Mouse (Mus musculus) CD4-positive helper T cell, adult 2 months (primary cell): ENCODE data around the gene Rps12-ps3.

Experiments
- DNase-seq: peaks from one replicate; pipeline ENCODE4 v3.0.0-alpha.2; 2012; ENCODE audit warnings: low read depth, missing footprints, low spot score

Gene Rps12-ps3

DNA sequence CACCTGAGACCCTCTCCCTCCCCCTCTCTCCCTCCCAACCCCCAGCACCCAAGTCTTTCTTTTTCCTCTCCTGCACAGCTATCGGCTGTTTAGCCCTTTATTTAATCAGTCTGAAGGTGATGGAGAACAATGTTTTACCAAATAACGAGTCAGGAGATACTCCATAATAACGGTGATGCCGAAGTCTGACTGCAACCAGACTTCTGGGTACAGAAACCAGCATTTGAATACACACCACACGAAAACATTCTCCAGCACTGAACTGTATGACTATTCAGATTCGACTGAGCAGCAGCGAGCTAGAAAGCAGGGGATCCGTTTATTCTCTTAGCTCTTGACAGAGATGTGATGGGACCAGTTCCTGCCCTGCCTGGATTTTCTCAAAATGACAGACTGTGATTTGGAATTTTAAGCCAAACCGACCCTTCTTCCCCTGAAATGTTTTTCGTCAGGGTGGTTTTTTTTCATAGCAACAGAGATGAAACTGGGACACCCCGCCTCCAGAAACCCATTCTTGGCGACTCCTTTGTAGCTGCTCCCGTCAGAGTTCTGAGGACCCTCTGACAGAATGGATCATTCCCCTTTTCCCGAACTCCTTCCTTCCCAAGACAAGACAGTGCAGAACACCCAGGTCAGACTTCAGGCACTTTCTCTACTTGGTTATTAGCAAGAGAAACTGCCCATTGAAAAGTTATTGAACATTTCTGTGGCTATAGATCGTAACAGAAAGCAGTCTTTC, 29.2 kb downstream of the Rps12-ps3 start:
- no peak for DNase-seq

DNA sequence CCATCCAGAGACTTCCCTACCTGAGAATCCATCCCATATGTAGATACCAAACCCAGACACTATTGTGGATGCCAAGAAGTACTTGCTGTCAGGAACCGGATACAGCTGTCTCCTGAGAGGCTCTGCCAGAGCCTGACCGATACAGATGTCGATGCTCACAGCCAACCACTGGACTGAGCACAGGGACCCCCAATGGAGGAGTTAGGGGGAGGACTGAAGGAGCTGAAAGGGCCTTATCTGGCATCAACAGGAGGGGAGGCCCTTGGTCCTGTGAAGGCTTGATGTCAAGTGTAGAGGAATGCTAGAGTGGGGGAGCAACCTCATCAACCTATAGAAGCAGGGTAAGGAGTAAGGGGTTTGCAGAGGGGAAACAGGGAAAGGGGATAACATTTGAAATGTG, 30.7 kb downstream of the Rps12-ps3 start:
- no peak for DNase-seq

GRCm38 (mm10) chr19:59354906-59355305, 32.8 kb downstream of the Rps12-ps3 start:
- DNase-seq, result no peak

- no peak for DNase-seq
Measured at GRCm38 (mm10) chr19:59356388-59356787, 34.3 kb downstream of the Rps12-ps3 start.

GRCm38 (mm10) chr19:59356843-59357595, 34.9 kb downstream of the Rps12-ps3 start:
- no peak for DNase-seq

DNA sequence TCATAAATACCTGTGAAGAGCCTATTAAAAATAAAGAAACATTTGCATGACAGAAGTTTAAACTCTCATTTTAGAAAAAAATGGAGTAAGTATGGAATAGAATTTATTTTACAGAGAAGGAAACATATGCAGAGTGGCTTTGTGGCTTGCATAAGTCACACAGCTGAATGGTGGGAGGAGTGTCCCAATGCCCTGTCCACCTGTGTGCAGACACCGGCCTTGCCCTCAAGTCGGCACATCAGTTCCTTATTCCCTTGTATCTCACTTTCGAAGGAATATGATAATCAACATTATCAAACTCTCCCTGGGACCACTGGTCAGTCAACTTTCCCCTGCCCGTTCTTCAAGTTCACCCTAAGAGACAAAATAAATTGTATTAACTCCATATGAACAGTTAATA, 35.8 kb downstream of the Rps12-ps3 start:
- no peak for DNase-seq

GRCm38 (mm10) chr19:59359202-59359601, 37.1 kb downstream of the Rps12-ps3 start:
- DNase-seq, result no peak

DNA sequence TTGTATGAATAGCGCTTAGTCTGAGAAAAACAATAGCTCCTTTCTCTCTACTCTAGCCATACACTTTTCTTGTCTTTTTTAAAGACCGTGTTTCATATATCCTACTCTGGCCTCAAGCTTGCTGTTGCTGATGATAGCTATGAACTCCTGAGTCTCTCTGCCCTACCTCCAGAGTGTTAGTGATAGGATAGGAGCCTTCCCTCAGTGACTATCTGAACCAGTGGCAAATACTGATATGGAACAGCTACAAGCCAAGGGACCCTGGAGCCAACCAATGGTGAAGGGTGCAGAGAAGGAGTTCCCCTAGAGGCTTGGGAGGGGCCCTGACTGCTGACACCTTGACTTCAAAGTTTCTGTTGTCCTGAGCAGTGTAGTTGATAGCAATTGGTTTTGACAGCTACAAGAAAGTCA, 38.4 kb downstream of the Rps12-ps3 start:
- no peak for DNase-seq

DNA sequence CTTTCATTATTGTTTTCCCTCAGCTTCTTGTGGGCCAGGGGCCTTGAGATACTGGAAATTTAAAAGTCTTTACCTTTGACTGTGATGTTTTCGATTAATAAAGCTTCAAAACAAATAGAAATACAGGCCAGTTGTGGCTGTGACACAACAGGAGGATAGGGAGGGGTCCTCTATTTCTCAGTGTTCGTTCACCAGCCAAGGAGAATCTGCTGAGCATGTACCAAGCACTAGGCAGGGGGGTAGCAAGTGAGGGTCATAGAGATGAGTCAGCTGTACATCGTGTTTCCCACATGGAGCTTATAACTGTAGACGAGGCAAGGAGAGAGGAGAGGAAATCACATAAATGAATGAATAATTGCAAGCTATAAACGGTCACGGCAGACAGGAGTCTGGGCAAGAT, 40.6 kb downstream of the Rps12-ps3 start:
- no peak for DNase-seq

DNA sequence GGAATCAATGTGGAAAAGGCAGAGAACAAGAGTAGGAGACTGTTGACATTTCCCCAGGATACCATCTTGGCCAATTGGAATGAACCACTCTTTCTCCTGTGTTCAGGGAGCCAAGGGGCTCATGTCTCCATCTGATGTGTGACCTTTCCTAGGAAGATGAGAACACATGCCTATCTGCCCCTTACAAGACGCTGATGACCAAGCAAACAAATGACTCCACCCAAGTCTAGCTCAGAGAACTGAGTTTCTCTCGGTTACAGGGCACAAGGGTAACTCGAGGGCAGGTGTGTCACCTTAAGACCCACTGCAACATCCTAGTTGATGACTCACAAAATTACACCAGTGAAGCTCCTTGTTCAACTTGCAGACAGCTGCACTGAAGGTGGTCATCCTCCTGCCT, 41.6 kb downstream of the Rps12-ps3 start:
- no peak for DNase-seq

DNA sequence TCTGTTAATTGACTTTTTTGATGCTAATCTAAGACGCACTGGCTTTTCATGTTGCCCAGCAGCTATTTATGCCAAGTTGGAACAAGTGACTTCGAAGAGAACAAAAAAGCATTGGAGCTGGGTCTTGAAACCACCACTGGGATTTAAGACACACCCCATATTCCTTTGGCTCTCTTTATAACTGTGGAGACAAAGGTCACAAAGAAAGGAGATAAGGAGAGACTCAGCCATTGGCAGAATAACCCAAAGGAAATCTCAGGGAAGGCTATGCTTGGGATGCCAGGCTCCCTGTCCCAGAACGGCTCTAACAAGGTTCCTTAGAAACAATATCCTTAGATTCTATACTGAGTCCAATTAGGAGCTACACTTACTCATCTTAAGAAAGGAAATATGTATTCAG, 44.6 kb downstream of the Rps12-ps3 start:
- no peak for DNase-seq

DNA sequence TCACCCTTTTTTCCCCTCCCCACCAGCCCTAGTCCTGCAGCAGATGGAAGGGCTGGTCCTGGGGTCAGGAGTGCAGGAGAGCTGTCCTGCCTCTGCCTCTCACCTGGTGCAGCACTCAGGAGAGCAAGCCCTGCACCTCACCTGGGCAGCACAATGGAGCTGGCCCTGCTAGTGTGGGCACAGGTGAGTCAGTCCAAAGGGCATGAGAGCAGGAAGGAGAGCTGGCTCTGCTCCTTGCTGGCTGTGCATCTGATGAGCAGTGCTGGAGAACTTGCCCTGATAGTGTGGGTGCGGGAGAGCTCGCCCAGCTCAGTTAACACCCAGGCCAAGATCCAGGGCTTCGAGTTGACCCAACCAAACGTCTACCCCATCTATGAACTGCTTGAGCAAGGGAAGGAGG, 45.8 kb downstream of the Rps12-ps3 start:
- DNase-seq, result no peak

DNA sequence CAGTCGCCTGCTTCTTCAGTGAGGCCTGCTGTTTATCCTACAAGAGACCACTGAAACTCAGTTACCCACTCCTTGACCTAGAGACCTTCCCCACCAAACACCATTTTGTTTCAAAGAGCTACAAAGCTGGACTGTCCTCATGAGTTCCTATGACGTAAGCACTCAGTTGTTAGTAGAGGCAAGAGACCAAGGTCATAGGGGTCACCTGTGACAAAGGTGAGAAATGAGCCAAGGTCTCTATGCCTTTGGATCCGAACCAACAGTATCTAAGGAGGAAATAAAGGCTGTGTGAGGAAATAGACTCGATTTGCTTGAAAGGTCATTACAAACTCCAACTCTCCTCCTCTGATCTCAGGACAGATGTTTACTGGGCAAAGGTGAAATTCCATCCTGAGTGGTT, 48.9 kb downstream of the Rps12-ps3 start:
- no peak for DNase-seq
